Mouse (Mus musculus): ENCODE measurements around the gene Psmb3. TPM values are rescaled to one million over a fixed set of nuclear protein-coding genes. Genes with fewer than 3 reads are reported as not detected.

The Psmb3 gene
- total RNA-seq, 2 experiments from 2014 or later = 150 to 167 TPM

DNA sequence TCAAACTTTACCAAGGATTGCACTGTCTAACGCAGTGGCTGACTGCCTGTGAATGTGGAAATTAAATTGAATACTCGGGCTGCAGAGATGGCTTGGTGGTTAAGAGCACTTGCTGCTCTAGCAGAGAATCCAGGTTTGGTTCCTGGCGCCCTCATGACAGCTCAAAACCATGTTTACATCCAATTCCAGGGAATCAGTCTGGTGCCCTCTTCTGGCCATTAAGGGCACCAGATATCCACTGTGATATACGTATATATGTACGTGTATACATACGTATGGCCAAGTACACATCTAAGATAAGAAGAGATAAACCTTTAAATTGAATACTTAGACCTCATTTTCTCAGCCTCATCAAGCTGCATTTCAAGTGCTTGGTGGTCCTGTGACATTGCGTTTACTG, 37.0 kb upstream of the Psmb3 start:
- DNase-seq (ENCODE audit: low spot score) = no peak

DNA sequence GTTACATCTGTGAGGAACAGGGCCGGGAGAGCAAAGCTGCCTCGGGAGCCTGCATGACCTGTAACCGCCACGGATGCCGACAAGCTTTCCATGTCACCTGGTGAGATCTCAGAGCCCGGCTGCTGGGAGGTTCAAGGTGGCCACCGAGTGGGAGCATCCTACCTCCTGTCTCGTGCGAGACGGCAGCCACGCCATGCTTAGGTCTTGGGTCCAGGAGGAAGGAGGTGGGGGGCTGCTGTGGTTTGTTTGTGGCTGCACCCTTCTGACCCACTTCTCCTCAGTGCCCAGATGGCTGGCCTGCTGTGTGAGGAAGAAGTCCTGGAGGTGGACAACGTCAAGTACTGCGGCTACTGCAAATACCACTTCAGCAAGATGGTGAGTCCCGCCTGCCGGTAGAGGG, 36.4 kb upstream of the Psmb3 start:
- DNase-seq (ENCODE audit: low spot score) = no peak

DNA sequence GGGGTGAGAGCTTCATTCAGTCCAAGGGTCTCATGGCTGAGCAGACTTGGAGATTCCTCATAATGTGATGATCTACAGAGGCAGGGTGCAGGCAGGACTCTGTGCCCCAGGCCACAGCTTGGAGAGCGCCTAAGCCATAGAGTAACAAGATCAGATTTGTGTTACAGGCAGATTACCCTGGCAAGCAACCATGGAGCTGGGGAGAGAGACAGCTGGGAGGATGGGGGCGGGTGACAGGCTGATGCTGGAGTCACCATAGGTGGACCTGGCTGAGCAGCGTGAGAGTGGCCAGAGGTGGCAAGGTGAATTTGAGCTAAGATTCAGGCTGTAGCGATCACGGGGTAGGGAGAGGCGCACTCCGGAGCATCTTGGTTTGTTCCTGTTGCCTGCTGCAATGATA, 35.0 kb upstream of the Psmb3 start:
- peak; percentile 71 for DNase-seq (ENCODE audit: low spot score)

DNA sequence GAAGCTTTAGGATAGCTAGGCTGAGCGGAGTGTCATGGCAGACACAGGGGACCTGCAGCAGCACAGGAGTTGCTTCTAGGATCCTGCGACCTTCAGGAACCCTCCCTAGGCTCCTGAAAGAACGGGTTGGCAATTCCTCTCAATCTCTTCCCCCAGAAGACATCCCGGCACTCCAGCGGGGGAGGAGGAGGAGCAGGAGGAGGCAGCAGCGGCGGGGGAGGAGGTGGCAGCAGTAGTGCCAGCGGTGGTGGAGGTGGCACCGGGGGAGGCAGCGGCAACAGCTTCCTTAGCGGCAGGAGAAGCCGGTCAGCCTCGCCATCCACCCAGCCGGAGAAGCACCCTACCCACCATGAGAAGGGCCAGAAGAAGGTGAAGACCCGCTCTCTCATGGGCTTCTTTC, 33.9 kb upstream of the Psmb3 start:
- no peak for DNase-seq (ENCODE audit: low spot score)

DNA sequence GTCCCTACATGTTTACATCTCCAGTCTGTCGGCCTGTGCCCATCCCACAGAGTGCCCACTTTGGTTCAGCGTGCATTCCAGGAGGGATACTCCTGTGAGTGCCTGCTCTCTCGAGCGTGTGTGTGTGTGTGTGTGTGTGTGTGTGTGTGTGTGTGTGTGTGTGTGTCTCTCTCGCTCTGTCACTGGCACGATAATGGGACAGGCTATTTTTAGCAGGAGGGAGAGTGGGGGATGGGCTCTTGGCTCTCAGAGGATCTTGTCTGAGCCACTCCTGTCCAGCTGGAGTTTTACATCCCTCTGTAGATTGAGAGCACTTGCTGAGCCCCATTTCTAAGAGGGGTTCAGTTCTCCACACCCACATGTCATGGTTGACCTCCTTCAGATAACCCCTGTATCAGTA, 33.4 kb upstream of the Psmb3 start:
- peak; percentile 73 for DNase-seq (ENCODE audit: low spot score)

DNA sequence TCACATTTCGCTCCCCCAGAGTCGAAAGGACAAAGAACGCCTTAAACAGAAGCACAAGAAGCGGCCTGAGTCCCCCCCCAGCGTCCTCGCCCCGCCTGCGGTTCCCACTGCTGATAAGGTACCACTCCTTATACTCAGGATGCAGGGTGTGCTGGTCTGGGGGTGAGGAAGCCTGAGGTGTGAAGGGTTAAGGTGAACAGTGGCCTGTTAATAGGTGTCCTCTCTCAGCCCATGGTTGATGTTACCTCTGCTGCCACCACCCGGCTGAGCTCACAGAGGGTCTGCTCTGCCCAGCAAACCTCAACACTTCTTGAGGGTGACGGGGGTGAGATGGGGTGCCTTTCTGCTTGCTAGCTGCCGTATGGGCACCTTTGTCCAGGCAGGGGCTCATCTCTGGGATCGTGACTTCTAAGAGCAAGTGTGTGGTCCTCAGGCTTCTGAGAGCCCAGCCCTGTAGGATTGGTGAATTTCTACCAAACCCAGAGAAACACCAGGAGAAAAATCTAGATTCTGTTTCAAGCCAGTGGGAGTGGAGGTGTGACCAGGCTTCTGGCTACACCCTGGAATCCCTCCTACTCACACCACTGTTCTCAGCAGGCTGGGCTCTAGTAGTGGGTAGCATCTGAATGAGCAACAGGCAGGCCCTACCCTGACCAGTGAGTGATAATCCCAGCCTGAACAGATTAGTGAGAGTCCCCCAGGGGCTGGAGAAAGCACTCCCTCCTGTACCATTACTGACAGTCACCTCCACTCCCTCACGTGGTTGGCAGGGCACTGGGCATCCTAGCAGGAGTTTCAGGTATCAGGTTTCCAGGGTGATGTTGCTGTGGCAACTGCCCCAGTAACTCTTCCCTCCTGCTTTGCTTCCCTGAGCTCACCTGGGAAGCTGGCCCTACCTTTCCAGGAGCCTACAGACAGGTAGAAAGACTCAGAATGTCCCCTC, 32.7 kb upstream of the Psmb3 start:
- no peak for DNase-seq (ENCODE audit: low spot score)

DNA sequence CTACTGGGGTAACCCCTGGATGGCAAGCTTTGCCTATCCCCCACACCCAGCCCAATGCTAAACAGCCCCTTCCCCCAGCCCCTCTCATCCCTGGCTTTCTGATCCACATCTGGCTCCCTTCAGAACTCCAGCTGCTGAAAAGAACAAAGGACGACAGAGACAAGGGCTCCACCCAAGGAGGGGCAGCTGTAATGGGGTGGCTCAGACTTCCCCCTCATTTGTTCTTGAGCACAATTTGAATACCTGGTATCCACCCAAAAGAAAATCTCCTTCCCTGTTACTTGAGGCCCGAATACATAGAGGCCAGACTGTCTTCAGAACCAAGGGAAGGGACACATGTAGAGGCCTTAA, 32.0 kb upstream of the Psmb3 start:
- no peak for DNase-seq (ENCODE audit: low spot score)

DNA sequence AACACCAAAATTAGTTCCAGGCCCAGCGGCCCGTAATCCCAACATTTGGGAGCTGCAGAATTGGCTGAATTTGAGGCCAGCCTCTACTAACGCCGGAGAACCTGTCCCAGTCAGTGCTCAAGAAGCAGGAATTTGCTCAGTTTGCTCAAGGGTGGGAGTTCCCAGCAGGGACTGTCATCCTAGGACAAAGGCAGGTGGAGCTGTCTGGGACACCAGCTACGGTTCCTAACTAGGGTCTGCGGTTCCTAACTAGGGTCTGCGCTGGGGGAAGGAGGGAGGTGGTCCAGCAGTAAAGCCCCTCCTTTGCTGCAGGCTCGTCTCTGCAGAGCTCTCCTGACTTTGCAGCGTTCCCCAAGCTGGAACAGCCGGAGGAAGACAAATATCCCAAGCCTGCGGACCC, 30.1 kb upstream of the Psmb3 start:
- no peak for DNase-seq (ENCODE audit: low spot score)

DNA sequence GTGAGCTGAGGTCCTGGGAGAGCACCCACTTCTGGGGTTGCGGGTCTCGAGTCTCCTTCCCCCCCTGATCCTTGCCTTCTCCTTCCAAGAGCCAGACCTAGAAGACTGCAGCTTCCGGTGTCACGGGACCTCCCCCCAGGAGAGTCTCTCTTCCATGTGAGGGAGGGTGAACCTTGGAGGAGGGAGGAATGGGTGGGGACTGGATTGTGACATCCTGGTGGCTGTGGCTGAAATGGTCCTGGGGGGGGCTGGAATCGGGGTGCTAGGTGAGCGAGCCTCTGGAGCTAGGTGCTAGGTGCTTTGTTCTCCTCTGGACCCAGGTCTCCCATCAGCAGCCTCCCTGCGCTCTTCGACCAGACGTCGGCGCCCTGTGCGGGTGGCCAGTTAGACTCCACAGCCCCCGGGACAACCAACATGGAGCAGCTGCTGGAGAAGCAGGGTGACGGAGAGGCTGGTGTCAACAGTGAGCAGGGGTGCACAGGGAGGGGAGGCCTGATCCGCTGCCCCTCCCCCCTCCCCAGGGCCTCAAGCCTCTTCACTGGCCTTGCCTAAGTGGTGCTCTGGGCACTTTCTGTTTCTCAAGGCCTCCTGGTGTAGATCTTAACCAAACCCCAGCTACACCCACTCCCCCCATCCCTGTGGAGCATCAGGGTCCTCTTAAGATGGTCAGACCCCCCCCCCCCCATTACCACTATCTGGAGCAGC, 27.0 kb upstream of the Psmb3 start:
- no peak for DNase-seq (ENCODE audit: low spot score)

DNA sequence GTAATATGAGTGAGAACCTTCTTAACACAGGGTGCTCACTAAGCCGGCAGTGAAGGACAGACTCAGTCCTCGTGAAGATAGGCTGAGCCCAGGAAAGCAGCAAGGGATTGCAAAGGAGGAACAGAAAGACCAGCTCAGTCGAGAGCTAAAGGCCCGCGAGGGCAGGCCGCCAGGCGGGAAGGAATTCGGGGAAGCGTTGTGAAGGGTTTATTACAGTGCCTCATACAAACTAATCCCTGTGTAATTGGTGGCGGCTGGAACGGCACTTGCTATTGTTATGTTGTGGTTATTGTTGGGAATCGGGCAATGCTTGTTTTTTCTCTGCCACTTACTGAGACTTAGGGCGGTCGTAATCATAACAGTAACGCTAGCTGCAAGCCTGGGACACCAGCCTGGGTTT, 25.8 kb upstream of the Psmb3 start:
- no peak for DNase-seq (ENCODE audit: low spot score)

DNA sequence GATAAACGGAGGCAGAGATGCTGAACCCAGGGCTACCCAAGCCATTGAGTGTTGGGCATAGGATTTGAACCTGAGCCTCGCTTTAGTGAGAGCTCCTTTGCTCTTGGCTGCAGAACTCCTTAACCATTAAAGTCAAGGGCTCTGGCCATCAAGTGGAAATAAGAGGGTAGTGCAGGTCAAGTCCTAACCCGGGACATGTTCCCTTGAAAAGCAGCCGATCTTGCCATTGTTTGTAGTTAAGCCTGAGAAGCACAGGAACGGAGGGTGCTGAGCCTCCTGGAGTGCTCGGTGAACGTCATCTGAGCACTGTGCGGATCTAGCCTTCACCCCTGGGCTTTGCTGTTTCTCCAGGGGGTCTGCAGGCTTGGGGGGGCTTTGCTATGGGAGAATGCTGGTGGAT, 25.4 kb upstream of the Psmb3 start:
- no peak for DNase-seq (ENCODE audit: low spot score)

DNA sequence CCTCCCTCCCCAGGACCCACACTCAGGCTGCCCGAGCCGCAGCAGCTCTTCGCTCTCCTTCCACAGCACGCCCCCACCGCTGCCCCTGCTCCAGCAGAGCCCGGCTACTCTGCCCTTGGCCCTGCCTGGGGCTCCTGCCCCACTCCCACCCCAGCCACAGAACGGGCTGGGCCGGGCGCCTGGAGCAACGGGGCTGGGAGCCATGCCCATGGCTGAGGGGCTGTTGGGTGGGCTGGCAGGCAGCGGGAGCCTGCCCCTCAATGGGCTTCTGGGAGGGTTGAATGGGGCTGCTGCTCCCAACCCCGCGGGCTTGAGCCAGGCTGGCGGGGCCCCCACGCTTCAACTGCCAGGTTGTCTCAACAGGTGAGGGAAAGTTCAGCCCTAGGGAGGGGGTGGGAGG, 24.9 kb upstream of the Psmb3 start:
- DNase-seq (ENCODE audit: low spot score) = no peak

DNA sequence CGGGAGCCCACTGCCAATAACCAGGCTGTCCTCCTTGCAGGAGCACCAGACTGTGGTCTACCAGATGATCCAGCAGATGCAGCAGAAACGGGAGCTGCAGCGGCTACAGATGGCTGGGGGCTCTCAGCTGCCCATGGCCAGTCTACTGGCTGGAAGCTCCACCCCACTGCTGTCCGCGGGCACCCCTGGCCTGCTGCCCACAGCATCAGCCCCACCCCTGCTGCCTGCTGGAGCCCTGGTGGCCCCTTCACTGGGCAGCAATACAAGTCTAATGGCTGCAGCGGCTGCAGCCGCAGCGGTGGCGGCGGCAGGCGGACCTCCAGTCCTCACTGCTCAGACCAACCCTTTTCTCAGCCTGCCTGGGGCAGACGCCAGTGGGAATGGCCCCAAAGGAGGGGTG, 22.8 kb upstream of the Psmb3 start:
- DNase-seq (ENCODE audit: low spot score) = no peak

DNA sequence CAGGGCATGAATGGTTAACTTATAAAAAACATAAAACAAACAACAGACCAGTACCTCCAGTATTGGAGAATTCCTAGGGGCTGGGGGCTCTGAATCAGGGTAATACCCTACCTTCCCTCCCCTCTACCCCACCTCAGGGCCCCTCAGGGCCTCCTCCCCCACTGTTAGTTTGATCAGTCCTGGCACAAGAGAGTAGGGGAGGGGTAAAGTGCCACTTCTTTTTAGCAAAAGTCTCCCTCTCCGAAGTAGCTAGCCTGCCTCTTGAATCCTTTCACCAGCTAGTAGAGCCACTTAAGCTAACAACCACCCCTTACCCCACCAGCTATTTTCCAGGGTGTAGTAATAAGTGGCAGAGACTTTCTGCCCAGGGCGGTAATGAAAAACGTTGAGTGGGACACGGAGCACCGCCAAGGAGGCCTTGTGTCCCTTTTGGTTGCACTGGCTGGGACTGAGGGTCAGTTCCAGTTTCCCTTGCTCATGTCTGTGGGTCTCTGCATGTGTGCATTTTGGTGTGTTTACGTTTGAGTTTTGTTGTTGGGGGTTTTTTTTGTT, 20.6 kb upstream of the Psmb3 start:
- DNase-seq (ENCODE audit: low spot score) = no peak

DNA sequence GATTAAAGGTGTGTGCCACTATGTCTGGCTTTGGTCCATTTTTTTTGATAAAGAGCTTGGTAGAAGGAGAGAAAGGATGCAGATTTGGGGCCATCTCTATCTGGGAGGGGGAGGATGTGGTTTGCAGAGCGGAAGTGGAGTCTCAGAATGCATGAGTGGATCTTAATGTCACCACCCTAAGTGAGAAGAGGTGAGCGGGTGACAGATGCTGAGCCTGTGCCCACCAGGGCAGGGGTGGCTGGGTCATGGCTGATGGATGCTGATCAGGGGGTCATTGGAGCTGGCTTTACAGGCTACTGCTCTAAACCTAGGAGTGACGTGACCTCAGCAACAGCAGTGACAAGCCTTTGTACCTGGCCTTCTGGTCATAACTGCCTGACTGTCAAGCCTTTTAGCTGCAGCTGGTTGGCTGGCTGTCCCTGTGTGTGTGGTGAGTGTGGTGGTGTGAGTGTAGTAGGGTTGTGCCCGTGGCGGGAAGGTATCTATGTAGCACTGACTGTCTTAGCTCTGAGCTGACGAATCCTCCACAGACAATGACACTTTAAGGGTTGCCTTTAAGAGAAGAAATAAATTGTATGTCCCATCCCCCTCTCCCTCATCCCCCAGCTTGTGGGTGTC, 19.0 kb upstream of the Psmb3 start:
- DNase-seq (ENCODE audit: low spot score) = no peak

DNA sequence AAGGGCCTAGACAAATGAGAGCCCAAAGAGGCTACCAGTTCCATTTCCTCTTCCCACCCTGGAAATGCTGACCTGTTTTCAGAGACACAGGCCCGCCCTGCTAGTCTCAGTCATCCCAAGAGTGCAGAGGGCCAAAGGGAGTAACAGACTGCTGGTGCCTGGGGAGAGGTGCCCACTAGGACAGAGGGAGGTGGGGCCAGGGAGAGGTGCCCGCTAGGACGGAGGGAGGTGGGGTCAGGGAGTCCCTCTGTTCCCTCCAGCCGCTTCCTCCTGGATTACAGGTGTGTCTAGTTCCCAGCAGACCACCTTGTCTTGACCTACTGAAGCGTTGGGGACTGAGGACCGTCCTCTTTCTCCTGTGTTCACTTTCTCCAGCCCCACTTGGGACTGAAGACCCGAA, 18.4 kb upstream of the Psmb3 start:
- no peak for DNase-seq (ENCODE audit: low spot score)

DNA sequence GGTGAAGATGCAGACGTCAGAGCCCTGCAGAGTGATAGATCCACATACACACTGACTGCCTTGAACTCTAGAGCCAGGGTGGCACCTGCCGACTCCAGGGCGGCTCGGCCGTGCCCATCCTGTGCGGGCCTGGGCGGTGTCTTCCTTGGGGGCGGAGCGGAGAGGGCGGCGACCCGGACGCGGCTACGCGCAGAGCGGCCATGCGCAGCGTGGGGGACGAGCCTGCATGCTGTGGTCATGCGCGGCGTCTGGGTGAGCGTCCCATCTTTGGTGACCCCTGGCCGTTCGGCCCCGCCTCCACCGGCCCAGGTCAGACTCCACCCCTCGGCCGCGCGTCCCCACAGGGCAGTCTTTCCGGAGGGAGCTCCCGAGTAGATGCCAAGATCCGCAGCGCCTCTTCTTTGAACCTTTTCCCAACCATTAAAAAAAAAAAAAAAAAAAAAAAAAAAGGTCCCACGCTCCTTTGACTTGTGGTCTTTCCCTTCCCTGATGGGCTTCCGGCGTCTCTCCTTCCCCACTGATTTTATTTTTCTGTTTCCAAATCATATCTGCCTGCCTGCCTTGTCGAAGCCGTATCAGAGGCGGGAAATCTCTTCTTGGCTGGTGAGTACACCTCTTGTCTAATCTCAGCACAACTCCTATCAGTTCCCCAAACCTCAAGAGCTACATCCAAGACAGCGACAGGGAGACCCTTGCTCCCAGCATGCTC, 17.4 kb upstream of the Psmb3 start, which contains the start of gene Cisd3:
Gene Cisd3 (plus strand): TSS at position 214 of the 709 bp plus-strand sequence.
- peak; percentile 96 for DNase-seq (ENCODE audit: low spot score)

DNA sequence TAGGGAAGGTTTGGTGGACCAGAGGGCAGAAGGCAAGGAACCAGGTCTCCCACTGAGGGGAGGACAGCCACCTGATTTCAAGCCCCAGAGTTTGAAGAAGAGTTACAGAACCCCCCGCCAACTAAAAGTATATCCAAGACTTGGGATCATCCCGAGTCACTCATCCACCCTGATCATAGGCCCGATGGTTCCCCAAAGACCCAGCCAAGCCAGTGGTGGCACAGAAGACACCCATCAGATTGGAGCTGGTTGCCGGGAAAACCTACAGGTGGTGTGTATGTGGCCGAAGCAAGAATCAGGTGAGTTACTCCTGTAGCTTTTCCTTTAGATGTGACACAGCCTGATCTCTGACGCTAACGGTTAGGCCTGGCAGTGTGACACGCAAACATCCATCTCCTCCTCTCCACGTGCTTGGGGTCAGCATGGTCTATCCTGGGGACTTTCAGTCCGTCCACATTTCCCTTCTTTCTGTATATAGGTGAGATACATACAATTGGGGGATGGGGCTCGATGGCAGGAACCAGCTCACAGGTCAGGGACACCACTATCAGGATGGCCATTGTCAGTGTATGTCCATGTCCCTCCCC, 16.8 kb upstream of the Psmb3 start:
- no peak for DNase-seq (ENCODE audit: low spot score)

DNA sequence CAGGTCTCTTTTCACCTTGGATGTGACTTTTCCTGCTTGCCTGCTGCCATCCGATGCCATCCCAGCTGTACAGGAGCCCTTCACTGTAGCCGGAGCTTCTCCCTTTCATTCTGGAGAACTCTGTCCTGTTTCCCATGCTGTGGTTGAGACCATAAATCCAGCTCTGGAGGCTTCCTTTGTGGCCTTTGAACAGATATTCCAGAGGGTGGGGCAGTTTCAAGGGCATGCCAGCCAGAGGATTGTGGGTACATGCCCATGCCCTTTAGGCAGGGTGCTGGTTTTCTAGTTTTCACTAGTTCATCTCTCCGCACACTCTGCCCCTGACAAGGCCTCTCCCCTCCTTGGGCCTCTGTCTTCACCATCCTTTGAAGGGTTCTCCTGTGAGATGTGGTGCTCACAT, 16.1 kb upstream of the Psmb3 start:
- no peak for DNase-seq (ENCODE audit: low spot score)

DNA sequence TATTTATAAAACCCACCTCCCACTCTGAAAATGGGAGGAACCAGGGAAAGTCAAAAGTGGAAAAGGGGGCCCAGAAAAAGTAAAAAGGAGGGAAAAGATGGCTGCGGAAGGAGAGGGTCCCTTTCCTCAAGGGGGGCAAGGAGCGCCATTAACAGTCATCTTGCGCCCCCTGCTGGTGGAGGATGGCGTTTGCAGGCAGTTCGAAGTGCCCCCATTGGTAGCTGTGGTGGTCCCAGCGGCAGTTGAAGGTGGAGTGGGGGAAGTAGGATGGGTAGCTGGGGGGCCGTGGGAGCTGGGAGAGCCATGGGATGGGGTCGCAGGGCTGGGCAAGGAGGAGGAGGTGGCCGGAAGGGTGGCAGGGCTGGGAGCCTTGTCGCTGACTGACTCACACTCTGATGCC, 13.3 kb upstream of the Psmb3 start:
- DNase-seq (ENCODE audit: low spot score) = peak; percentile 64

DNA sequence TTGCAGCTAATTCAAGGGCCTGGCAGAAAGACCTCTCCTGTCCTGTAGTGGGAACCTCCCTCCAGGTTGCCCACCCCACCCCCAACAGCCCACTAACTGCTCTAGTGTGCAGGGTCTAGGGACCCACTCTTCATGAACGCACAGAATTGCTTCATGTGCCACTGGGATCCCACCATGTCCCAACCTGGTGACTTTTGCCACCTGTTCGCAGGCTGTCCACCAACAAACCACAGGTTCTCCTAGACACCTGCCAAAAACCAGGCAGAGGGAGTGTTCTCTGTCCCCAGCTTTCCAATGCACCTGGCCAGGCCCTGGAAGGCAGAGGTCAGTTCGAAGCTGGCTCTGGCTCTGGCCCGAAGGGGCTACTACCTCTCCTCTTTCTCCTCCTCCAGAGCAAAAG, 8.8 kb upstream of the Psmb3 start:
- DNase-seq (ENCODE audit: low spot score) = no peak

All from gastrocnemius, adult 18-20 months (tissue).